Mouse (Mus musculus) forebrain, embryonic 16.5 days (tissue): ENCODE results near the gene Rasl10a. TPM values are rescaled to one million over a fixed set of nuclear protein-coding genes. Genes with fewer than 3 reads are reported as not detected.

Experiments
- ATAC-seq: fragments of 200-750 bp; cut with Nextera tagmentation; 2 replicates; pipeline ENCODE4 v1.8.0; 2017; ENCODE audit warnings: mild to moderate bottlenecking, moderate library complexity
- H3K27ac ChIP-seq: fragments of 300-500 bp; sonication (generic); 2 replicates; pipeline ENCODE4 v1.5.1; 2014; ENCODE audit warnings: low read length, control low read depth
- H3K27me3 ChIP-seq: fragments of 300-500 bp; sonication (generic); replicated peaks from 2 replicates; pipeline ENCODE4 v1.6.1; 2014; ENCODE audit warnings: low read length; ENCODE audit not compliant: control insufficient read depth, insufficient read depth
- H3K36me3 ChIP-seq: fragments of 300-500 bp; sonication (generic); 2 replicates; pipeline ENCODE4 v1.6.1; 2014; ENCODE audit not compliant: control insufficient read depth, insufficient read depth
- H3K4me1 ChIP-seq: fragments of 300-500 bp; sonication (generic); replicated peaks from 2 replicates; pipeline ENCODE4 v1.6.1; 2014; ENCODE audit warnings: low read length; ENCODE audit not compliant: control insufficient read depth, insufficient read depth
- H3K4me2 ChIP-seq: fragments of 300-500 bp; sonication (generic); 2 replicates; pipeline ENCODE4 v1.6.1; 2014; ENCODE audit warnings: mild to moderate bottlenecking, low read length, control low read depth
- H3K4me3 ChIP-seq: fragments of 300-500 bp; sonication (generic); replicated peaks from 2 replicates; pipeline ENCODE4 v1.5.1; 2014; ENCODE audit warnings: mild to moderate bottlenecking, low read length, control low read depth
- H3K9ac ChIP-seq: fragments of 300-500 bp; sonication (generic); replicated peaks from 2 replicates; pipeline ENCODE4 v1.6.1; 2014; ENCODE audit warnings: low read depth, low read length, control low read depth
- H3K9me3 ChIP-seq: fragments of 300-500 bp; sonication (generic); 2 replicates; pipeline ENCODE4 v1.6.1; 2016; ENCODE audit warnings: low read length; ENCODE audit not compliant: control insufficient read depth
- WGBS: fragments of 180-500 bp; shearing (Covaris S2); extraction: QIAGEN DNeasy Blood & Tissue Kit; methylation state at CpG from one replicate; pipeline ENCODE4 v1.1.7; 2014; 5-methylcytosine and 5-hydroxymethylcytosine counted together
- polyA plus RNA-seq: library from polyadenylated mRNA; unstranded; fragments of >200 nt; fragmentation: Nextera tagmentation; extraction: Ambion mirVana; gene quantifications from 2 replicates; pipeline ENCODE4 v1.2.1, GENCODE M21; 2015

The Rasl10a gene
- polyA plus RNA-seq, 1 experiment from 2014 or later: 0.76 TPM

DNA sequence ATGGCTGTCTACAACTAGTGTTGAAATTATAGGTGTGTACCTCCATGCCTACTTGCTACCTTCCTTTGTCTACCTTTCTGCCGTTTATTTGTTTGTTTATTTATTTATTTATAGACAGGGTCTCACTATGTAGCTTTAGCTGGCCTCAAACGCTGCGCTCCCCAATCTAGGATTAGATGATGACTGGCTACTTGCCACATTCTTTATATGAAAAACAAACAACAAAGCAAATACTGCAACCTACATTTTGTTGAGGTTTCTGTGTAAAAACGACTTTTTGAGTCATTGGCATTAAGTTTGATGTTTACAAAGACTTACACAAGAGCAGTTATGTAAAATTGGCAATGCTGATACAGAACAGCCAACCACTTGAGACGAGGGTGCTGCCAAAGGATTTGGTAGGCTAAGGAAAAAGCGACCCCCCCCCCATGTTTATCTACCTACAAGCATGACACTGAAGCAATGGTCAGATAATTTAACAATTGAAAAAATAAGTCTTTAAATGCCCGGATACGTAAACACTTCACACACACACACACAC, 38.6 kb downstream of the Rasl10a start:
- Histone ChIP-seq H3K9me3 (no peaks in the 10 kb centered on the region), H3K4me1 (peaks cover 31% of the 10 kb centered on the region), H3K9ac (no peak overlapping the region), H3K27ac (no peak overlapping the region), H3K4me3 (no peak overlapping the region), H3K36me3 (peaks cover 6% of the 10 kb centered on the region; the same call in 1 of the 2 replicates), H3K27me3 (no peaks in the 10 kb centered on the region), H3K4me2 (peak overlapping the region; percentile 89)
- no peak for ATAC-seq
- 58% methylated on average over 8 of the region's 8 CpGs for WGBS

DNA sequence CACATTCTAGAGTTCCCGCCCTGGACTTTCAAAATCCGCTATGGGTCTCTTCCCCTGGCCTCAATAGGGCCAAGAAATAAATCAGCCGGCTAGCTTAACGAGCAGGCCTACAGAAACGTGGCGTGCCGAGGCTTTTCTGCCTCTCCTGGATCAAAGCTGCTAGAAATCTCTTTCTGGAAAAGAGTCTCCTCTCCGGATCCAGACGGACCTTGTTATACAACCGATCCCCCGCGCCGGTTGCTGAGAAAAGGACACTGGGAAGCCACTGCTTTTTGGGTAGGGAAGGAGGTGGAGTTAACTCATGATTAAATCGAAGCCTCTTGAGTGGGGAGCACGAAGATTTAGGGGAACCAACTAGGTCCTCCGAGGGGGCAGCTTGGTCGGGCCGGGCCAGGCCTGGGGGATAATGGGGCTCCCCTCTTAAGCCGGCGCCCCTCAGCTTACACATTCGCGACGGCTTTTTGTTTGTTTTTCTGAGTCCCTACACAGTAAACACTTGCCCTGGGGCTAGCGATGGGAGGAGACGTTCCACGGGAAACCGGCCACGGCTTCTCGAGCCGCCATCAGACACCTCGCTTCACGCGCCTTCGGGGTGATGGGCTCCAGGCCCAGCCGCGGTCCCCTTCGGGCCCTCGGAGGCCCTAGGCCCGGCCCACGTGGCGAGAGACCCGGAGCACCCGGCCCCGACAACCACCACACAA, 40.3 kb downstream of the Rasl10a start:
- Histone ChIP-seq H3K27me3 (no peaks in the 10 kb centered on the region), H3K4me3 (peak overlapping the region; percentile 88), H3K4me1 (peaks cover 31% of the 10 kb centered on the region), H3K9me3 (no peaks in the 10 kb centered on the region), H3K36me3 (no peaks in the 10 kb centered on the region), H3K9ac (peak overlapping the region; percentile 92), H3K27ac (peak overlapping the region; percentile 96), H3K4me2 (peak overlapping the region; percentile 89)
- no peak; the same call in 1 of the 2 replicates for ATAC-seq
- WGBS: under 1% methylated on average over 44 of the region's 44 CpGs

DNA sequence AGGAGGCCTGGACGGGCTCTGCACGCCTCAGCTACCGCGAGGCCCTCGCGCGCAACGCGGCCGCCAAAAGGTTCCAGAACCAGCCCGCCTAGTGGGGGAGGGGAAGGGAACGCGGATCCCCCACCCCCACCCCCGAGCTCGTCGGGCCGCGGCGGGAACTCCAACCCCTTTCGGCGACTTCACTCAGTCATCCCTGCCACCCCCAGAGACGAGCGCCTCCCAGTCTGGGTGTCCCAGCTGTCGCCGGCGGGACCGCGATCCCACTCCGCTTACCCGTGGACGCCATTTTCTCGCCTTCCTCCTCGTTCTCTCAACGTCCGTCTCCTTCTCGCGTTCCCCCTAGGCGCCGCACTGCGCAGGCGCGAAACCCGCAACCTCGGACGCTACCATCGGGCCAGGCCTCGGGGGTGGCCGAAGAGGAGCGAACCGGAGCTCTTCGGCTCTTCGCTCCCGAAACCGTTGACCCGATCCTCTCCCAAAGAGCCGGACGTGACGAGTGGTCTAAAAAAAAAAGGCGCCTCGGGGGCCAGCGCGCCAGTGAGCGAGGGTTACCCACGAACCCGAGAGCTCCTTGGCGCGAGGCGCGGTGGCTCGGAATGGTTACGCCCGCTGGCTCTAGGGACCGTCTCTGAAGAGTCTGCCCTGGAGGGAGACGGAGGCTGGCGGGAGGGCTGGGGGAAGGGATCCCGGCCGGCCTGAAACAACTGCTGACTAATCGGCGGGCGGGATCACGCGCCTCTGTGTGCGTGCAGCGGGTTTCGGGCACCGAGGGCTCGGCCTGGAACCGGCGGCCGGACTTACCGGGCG, 41.0 kb downstream of the Rasl10a start, which contains the start of the genes Rhbdd3 and Ewsr1:
Gene Rhbdd3 (plus strand): TSS at position 191 of the 807 bp plus-strand sequence.
Gene Ewsr1 (minus strand): TSS at position 531 of the 807 bp plus-strand sequence.
- Histone ChIP-seq H3K27me3 (no peaks in the 10 kb centered on the region), H3K36me3 (no peaks in the 10 kb centered on the region), H3K4me1 (peaks cover 31% of the 10 kb centered on the region), H3K9me3 (no peaks in the 10 kb centered on the region), H3K9ac (peak within 1 kb of the TSS; percentile 92), H3K4me2 (peak within 1 kb of the TSS; percentile 89), H3K4me3 (peak within 1 kb of the TSS; percentile 88), H3K27ac (peak within 1 kb of the TSS; percentile 96)
- under 1% methylated on average over 92 of the region's 92 CpGs for WGBS
- ATAC-seq: peak; percentile 93

DNA sequence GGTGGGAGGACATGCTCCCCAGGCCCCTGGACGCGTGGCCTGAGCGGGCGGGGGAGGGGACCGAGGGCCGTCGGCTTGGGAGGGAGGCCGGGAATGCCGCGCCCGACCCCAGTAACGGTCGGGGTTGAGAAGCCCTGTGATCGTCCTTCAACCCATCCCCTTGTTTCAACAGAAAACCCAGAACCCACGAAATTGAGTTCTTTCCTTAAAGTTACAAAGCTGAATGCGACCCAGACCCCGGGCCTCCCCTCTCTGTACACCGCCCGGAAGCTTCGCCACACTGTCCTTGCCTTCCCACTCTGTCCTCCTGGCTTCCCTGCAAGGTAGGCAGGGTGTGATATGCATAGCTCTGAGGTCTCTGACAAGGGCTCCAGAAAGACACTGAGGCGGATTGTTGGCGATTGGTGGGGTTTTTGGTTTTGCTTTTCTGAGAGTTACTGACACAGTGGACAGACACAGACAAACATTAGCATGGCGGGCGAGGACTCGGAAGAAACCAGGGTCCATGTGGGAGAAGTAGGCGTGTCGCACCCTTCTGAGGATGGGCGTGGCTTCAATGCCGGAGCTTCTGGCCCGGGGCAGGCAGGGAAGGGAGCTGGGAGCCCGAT, 41.8 kb downstream of the Rasl10a start:
- ATAC-seq: peak; percentile 72
- no peaks in the 10 kb centered on the region for H3K9me3 ChIP-seq

GRCm38 (mm10) chr11:5100283-5100682, 42.4 kb downstream of the Rasl10a start:
- no peak for ATAC-seq
- peak overlapping the region; percentile 88 for H3K4me3 ChIP-seq
- no peaks in the 10 kb centered on the region for H3K36me3 ChIP-seq
- under 1% methylated on average over 7 of the region's 7 CpGs for WGBS
- H3K27ac ChIP-seq: peak overlapping the region; percentile 96
- peak overlapping the region; percentile 92 for H3K9ac ChIP-seq
- peaks cover 29% of the 10 kb centered on the region for H3K4me1 ChIP-seq
- H3K9me3 ChIP-seq: no peaks in the 10 kb centered on the region
- H3K27me3 ChIP-seq: no peaks in the 10 kb centered on the region
- H3K4me2 ChIP-seq: peak overlapping the region; percentile 57

More for the DNA sequence above, 41.8 kb downstream of the Rasl10a start:
- no peaks in the 10 kb centered on the region for H3K36me3 ChIP-seq
- H3K4me1 ChIP-seq: peaks cover 29% of the 10 kb centered on the region
- peak overlapping the region; percentile 92 for H3K9ac ChIP-seq
- H3K27me3 ChIP-seq: no peaks in the 10 kb centered on the region
- H3K27ac ChIP-seq: peak overlapping the region; percentile 96
- peak overlapping the region; percentile 57 for H3K4me2 ChIP-seq
- H3K4me3 ChIP-seq: peak overlapping the region; percentile 88
- WGBS: under 1% methylated on average over 31 of the region's 31 CpGs

DNA sequence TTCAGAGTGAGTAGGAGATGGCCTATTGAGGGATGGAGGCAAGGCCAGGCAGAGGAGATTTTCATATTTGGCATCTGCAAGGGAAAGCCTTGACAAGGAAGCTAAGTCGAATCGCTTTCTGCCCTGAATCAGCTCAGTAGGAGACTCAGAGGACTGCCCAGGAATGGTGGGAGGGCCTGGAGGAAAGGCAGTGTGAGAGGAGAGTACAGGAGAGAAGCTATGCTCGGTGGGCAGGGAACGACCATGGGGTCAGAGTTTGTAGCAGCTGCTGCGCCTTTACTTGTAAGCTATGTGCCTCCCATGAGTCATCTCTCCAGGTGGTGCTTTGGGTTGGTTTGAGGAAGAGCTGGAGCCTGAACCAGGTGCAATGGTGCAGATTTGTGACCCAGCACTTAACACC, 42.9 kb downstream of the Rasl10a start:
- Histone ChIP-seq H3K9me3 (no peaks in the 10 kb centered on the region), H3K27me3 (no peaks in the 10 kb centered on the region), H3K4me3 (no peak overlapping the region), H3K27ac (no peak overlapping the region), H3K9ac (no peak overlapping the region), H3K4me2 (peak overlapping the region; percentile 57), H3K4me1 (peaks cover 29% of the 10 kb centered on the region), H3K36me3 (no peaks in the 10 kb centered on the region)
- no peak for ATAC-seq
- WGBS: 54% methylated on average over 5 of the region's 5 CpGs

GRCm38 (mm10) chr11:5101641-5102040, 43.7 kb downstream of the Rasl10a start:
- no peaks in the 10 kb centered on the region for H3K27me3 ChIP-seq
- H3K9ac ChIP-seq: no peak overlapping the region
- 90% methylated on average over 6 of the region's 6 CpGs for WGBS

GRCm38 (mm10) chr11:5102384-5102783, 44.5 kb downstream of the Rasl10a start:
- H3K4me2 ChIP-seq: no peak overlapping the region
- no peaks in the 10 kb centered on the region for H3K36me3 ChIP-seq
- no peak overlapping the region for H3K9ac ChIP-seq
- peaks cover 14% of the 10 kb centered on the region for H3K4me1 ChIP-seq
- no peak for ATAC-seq
- no peaks in the 10 kb centered on the region for H3K27me3 ChIP-seq
- H3K4me3 ChIP-seq: no peak overlapping the region
- no peak overlapping the region for H3K27ac ChIP-seq
- 91% methylated on average over 7 of the region's 7 CpGs for WGBS
- H3K9me3 ChIP-seq: no peaks in the 10 kb centered on the region

More at GRCm38 (mm10) chr11:5101641-5102040, 43.7 kb downstream of the Rasl10a start:
- Histone ChIP-seq H3K4me1 (peaks cover 21% of the 10 kb centered on the region), H3K27ac (no peak overlapping the region), H3K36me3 (no peaks in the 10 kb centered on the region), H3K4me3 (no peak overlapping the region), H3K4me2 (no peak overlapping the region), H3K9me3 (no peaks in the 10 kb centered on the region)
- no peak for ATAC-seq
